Mouse (Mus musculus): ENCODE data around the gene Sncb.

Sncb gene

DNA sequence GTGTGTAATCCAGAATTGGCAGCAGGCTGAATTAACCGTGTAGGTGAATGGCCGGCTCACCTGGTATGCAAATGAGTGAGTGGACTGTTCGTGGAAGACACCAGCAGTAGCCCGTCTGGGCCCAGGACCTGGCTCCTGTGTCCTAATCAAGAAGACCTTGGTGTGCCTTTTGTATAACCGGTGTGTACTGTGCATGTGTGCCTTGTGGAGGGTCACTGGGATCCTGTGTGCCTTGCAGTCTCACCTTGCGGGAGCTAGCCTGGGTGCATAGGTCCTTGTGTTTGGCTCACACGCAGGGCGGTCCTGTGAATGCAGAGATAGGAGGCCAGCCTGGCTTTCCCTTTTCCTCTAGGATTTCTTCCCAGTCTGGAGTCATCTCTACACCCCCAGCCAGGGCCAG is 18.2 kb downstream of the Sncb start:
- DNase-seq: no peak

- no peak for DNase-seq
Observed at GRCm38 (mm10) chr13:54746896-54747295, 19.5 kb downstream of the Sncb start.

DNA sequence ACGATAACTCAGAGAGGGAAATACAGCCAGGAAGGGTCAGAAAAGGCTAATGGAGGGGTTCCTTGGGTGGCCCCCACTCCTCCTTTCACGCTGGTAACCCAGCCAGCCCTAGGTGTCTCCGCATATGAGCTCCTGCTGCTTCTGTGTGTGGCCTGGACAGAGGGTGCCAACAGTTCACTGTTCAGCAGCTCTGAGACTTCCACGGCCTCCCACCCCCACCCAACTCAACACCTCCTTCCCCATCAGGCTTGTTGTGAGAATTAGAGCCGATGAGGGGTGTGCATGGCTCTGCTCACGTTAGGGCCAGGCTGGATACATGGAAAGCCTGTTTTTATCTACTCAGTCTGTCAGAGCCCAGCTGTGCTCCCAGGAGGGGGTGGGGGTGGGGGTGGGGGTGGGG is 20.3 kb downstream of the Sncb start:
- DNase-seq: no peak

DNA sequence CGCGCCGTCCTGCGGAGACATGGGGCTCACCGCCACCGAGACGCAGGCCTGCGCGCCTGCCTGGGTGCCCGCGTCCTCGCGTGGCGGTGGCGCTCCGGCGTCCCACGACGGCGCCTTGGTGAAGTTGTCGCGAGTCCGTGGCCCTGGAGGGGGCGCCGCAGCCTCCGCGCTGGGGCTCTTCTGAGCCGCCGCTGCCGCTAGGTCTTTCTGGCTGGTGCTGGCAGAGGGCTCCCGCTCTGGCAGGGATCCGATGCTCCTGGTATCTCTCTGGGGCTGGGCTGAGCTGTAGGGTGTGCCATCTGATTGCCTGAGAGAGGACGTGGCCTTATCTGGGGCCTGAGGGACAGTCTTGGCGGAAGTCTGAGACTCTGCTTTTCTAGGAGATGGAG is 28.2 kb downstream of the Sncb start:
- peak; percentile 53 for DNase-seq

- no peak for DNase-seq
Observed at GRCm38 (mm10) chr13:54737488-54738212, 28.7 kb downstream of the Sncb start.

DNA sequence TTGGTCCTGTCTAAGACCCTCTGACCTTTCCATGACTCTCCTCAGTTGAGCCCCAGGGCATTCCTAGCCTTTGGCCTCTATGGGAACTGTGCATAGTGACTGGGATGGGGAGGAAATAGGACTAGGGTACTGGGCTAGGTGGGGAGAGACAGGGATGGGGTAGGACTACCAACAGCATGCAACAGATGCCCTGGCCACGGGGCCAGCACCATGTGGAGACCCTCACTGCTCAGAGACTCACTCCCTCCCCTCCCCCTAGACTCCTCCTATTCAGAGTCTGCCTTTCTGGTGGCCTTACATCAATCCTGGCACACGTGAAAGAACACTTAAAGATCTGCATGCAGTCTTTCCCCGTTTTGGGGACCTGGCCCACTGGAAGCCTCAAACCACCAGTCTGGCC is 29.5 kb downstream of the Sncb start:
- no peak for DNase-seq

DNA sequence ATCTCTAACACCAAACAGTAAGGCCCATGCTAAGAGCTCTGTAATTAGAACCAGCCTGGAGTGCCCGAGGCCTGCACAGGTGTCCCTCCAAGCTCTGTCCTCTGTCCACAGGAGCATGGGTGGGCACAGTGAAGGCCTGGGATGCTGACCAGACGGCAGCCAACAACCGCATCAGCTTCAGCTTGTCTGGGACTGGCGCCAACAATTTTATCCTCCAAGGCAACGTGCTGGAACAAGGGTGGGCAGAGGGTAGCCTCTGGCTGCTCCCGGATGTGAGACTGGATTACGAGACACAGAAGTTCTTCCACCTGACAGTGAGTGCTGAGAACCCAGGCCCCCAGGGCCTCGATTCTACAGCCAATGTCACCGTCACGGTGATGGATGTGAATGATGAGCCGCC is 40.3 kb downstream of the Sncb start:
- no peak for DNase-seq

DNA sequence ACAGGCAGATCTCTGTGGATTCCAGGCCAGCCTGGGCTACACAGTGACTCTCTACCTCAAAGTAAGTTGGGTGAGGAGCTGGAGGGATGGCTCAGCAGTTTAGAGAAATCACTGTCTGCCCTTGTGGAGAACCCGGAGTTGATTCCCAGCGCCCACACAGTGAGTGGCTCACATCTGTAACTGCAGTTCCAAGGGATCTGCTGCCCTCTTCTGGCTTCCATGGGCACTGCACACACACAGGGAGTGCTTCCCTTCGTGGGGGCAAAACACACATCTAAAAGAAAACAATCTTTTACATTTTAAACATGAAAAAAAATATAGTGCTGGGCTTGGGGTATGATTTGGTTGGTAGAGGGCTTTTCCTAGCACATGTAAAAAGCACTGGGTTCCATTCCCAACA is 43.3 kb downstream of the Sncb start:
- DNase-seq: no peak

GRCm38 (mm10) chr13:54716916-54717315 is 49.5 kb downstream of the Sncb start:
- DNase-seq: peak; percentile 58

GRCm38 (mm10) chr13:54714996-54715395 is 51.4 kb downstream of the Sncb start:
- DNase-seq: no peak

DNA sequence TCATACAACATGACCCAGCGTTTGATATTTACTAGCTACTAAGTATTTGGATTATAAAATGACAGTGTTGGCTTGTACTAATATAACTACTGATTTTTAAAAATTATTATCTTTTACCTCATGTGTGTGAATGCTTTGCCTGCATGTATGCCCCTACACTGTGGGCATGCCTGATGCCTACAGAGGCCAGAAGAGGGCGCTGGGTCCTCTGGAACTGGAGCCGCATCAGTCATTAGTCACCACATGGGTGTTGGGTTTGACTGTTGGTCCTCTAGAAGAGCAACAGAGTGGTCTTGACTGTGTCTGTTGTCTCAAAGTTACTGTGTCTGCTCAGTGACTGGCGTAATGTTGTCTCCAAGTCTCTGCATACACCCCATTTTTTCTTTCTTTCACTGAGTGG is 52.0 kb downstream of the Sncb start:
- peak; percentile 38 for DNase-seq

GRCm38 (mm10) chr13:54710866-54711265 is 55.5 kb downstream of the Sncb start:
- DNase-seq: no peak

All from right cerebral cortex, postnatal 14 days (tissue).